Mouse (Mus musculus) embryonic fibroblast, embryonic 13.5 days (primary cell): Measurements from ENCODE around the gene Gm5128. TPM values are rescaled to one million over a fixed set of nuclear protein-coding genes. Genes with fewer than 3 reads are reported as not detected.
"Not testable (repeated sequence)": the region's sequence is repeated elsewhere in the genome, so short reads cannot be mapped to it uniquely, and the experiment has no call there.

Experiments used
- H3K27ac ChIP-seq: 2 replicates; pipeline ENCODE4 v1.5.1; 2012; ENCODE audit warnings: low read length, control low read depth, inconsistent platforms; ENCODE audit not compliant: insufficient read depth
- H3K4me1 ChIP-seq: 2 replicates; pipeline ENCODE4 v1.6.1; 2011; ENCODE audit warnings: low read length; ENCODE audit not compliant: control insufficient read depth, insufficient read depth
- H3K4me3 ChIP-seq: 2 replicates; pipeline ENCODE4 v1.5.1; 2011; ENCODE audit warnings: mild to moderate bottlenecking, control low read depth, low read length; ENCODE audit not compliant: insufficient read depth
- polyA plus RNA-seq: library from polyadenylated mRNA; stranded (reverse); fragments of >200 nt; gene quantifications from 2 replicates; pipeline ENCODE4 v1.2.4, GENCODE M21; 2011; ENCODE audit warnings: low read depth; ENCODE audit not compliant: missing spikeins, insufficient read length

The Gm5128 gene
- not detected in 2 replicates for polyA plus RNA-seq

GRCm38 (mm10) chrX:135372984-135373383 is at the start of gene Gm5128:
Gene Gm5128 (plus strand): TSS chrX:135373284.
- not testable (repeated sequence) for H3K4me3 ChIP-seq, H3K4me1 ChIP-seq, H3K27ac ChIP-seq

DNA sequence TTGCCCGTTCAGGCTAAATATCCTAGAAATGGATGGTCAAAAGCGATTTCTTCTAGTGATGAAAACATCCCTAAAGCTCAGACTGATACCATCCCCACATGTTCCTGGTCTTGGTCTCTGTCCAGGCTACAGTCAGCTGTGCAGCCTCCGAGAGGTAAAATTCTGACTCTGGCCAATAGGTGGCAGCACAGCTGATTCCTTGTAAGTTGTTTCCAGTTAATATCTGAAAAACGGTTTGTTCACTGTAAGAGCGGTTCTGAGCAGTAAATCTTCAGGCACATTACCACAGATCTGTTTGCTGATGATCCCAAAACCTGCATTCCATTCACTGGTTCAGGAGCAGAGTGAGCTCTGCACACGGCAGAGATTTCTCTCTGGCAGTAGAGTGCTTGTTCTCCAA is 12.4 kb upstream of the Gm5128 start:
- not testable (repeated sequence) for H3K4me3 ChIP-seq, H3K27ac ChIP-seq, H3K4me1 ChIP-seq

DNA sequence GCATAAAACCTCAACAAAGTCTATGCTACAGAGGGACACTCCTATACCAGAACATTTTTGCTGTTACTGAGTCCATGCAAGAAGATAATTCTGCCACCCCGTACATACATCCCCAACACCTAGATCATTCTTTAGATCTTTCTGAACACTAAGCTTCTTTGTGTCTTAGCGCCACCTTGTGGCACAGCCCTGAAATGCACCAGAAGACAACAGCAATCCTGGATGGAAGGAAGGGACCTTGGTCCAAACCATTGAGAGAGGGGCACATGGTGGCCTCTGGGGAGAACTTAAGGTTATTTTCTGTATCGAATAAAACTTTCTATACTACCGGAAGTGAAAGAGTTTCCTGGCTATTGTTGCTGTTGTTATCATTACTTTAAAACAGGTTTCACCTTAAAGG is 11.1 kb upstream of the Gm5128 start:
- H3K27ac ChIP-seq, H3K4me3 ChIP-seq, H3K4me1 ChIP-seq: not testable (repeated sequence)

DNA sequence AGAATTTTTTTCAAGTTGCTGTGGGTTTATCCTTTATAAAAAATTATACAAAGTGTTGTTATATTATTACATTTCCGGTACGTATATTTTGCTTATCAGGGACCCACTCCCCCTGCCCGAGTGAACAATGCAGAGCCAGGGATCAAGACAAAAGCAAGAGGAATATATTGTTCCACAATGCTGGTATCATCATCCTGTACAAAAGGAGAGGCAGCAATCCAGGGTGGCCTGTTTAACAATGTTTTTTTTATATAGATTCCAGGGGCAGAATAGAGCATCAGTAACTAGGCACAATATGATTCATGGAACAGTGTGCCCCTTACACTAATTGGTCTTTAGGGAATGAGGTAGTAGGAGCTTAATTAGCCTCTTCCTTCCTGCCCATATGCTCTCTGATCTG is 30.5 kb downstream of the Gm5128 start:
- not testable (repeated sequence) for H3K4me1 ChIP-seq, H3K4me3 ChIP-seq, H3K27ac ChIP-seq

DNA sequence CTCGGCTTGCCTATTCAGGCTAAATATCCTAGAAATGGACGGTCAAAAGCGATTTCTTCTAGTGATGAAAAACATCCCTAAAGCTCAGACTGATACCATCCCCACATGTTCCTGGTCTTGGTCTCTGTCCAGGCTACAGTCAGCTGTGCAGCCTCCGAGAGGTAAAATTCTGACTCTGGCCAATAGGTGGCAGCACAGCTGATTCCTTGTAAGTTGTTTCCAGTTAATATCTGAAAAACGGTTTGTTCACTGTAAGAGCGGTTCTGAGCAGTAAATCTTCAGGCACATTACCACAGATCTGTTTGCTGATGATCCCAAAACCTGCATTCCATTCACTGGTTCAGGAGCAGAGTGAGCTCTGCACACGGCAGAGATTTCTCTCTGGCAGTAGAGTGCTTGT is 48.1 kb downstream of the Gm5128 start:
- not testable (repeated sequence) for H3K4me3 ChIP-seq, H3K27ac ChIP-seq, H3K4me1 ChIP-seq

DNA sequence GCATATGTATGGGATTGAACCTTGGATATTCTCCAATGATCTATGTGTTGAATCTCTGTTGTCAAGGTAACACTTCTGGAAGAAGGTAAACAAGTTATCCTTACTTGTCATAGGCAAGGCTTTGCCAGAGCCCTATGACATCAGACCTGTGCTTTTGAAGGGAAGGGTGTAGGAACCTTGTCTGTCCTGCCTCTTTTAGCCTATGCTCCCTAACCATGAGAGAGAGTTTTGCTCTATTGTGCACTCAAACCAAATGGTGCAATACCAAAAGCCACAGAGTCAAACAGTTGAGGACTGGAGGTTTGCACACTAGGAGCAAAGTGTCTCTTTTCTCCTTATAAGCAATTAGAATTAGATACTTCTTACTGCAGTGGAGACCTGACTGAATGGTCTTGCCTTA is 48.7 kb downstream of the Gm5128 start:
- not testable (repeated sequence) for H3K4me1 ChIP-seq, H3K4me3 ChIP-seq, H3K27ac ChIP-seq

DNA sequence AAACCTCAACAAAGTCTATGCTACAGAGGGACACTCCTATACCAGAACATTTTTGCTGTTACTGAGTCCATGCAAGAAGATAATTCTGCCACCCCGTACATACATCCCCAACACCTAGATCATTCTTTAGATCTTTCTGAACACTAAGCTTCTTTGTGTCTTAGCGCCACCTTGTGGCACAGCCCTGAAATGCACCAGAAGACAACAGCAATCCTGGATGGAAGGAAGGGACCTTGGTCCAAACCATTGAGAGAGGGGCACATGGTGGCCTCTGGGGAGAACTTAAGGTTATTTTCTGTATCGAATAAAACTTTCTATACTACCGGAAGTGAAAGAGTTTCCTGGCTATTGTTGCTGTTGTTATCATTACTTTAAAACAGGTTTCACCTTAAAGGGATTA is 49.4 kb downstream of the Gm5128 start:
- H3K27ac ChIP-seq, H3K4me3 ChIP-seq, H3K4me1 ChIP-seq: not testable (repeated sequence)

Other genes starting within 250 kb of the Gm5128 start
- not detected in 2 replicates for gene Gm15023, start 195.7 kb upstream of the Gm5128 start, polyA plus RNA-seq
- gene Tceal6, start 162.6 kb upstream of the Gm5128 start, polyA plus RNA-seq: not detected in 2 replicates
- not detected in 2 replicates for gene Pramel3, start 71.0 kb upstream of the Gm5128 start, polyA plus RNA-seq
- gene Gm7903, start 60.6 kb downstream of the Gm5128 start, polyA plus RNA-seq: not detected in 2 replicates
- not detected in 2 replicates for gene AV320801, start 121.3 kb downstream of the Gm5128 start, polyA plus RNA-seq
- gene Nxf7, start 225.5 kb downstream of the Gm5128 start, polyA plus RNA-seq: not detected in 2 replicates